Mouse (Mus musculus): Measurements from ENCODE around the gene Pam. TPM values are rescaled to one million over a fixed set of nuclear protein-coding genes. Genes with fewer than 3 reads are reported as not detected.

The Pam gene
- polyA plus RNA-seq, 1 experiment from 2014 or later, result 18.0 TPM

- DNase-seq (ENCODE audit: low spot score), result no peak
Measured at GRCm38 (mm10) chr1:97834354-97834822, 261.1 kb downstream of the Pam start.

DNA sequence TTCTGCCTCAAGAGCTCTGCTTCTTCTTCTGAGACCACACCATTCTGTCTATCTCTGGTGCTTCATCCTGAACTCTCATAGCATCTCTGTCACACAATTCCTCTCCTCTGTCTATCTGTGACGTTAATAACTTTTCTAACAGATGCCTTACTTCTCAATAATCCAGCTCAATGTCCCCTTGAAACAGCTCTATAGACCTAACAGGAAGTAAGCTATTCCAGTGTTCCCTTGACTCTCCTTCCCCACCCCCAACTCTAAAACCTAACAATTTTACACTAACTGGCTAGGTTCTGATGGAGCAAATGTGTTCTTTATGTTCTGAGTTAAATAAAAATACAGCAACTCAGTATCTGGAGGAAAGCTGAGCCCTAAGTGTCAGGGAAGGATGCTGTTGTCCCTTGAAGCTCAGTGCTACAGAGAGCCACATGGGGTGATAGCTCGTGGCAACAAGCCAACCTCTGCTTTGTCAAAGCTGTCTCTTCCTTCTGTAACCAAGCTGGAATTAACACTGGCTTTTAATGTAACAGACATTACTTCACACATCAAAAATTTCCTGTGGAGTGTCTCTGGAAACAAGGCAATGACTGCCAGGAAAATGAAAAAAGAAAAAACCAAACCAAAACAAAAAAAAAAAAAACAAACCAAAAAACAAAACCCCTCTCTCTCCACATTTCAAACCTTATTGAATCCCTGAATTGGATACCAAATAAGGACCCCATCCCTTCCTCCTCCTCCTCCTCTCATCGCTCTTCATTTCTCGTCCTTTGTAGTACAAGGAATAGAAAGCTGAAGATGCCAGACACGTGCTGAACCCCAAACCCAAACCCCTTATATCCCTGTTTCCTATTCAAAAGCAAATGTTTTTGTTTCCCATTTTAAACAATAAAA is 261.7 kb downstream of the Pam start:
- no peak for DNase-seq (ENCODE audit: low spot score)

- DNase-seq (ENCODE audit: low spot score), result no peak
Measured at GRCm38 (mm10) chr1:97828087-97828486, 267.4 kb downstream of the Pam start.

GRCm38 (mm10) chr1:97827566-97827965 is 267.9 kb downstream of the Pam start:
- DNase-seq (ENCODE audit: low spot score), result no peak

DNA sequence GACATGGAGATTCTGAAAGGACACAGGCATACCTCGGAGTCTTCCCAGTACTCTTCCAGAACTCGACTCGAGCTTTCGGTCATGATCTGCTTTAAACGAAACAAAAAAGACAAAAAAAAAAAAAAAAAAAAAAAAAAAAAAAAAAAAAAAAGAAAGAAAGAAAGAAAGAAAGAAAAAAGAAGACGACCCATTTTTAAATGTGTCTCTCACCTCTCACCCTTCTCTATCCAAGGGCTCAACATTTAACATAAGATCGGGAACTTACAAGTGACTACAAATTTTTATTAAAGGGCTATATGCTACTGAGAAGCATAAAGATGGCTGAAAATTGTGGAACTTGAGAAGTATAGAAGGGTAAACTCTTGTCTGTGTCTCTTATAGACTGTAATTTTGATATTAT is 272.5 kb downstream of the Pam start:
- no peak for DNase-seq (ENCODE audit: low spot score)

DNA sequence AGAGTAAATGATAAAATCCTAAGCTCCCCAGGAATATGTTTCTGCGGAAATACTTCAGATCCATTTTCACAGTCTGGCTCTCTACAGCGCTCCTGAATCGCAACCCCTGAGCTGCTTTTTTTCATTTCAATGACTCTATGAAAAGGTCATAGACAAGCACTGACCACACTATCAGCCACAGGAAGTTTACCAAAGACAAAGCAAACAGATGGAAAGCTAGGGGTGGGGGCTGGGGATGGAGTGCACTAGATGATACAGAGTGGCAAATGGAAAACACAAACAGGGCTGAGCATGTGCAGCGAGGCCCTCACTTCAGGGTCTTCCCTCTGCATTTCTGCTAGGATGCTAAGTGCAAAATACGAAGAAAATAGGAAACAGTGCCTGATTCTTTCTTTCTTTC is 273.2 kb downstream of the Pam start:
- no peak for DNase-seq (ENCODE audit: low spot score)

DNA sequence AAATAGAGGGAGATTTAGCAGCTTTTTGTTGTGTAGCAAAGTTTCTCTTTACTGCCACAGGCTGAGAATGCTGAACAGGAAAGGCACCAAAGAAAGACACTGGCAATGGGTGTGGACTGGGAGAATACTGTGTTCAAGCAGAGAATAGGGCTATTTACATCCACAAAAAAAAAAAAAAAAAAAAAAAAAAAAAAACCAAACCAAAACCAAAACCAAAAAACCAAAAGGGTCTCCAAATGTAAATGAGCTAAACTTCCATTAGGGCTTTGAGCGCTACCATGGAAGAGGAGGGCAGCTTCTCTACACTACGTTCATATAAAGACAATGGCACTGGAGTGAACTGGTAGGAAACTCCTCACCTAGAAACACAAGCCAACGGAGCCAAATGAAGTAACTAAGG is 274.2 kb downstream of the Pam start:
- no peak for DNase-seq (ENCODE audit: low spot score)

DNA sequence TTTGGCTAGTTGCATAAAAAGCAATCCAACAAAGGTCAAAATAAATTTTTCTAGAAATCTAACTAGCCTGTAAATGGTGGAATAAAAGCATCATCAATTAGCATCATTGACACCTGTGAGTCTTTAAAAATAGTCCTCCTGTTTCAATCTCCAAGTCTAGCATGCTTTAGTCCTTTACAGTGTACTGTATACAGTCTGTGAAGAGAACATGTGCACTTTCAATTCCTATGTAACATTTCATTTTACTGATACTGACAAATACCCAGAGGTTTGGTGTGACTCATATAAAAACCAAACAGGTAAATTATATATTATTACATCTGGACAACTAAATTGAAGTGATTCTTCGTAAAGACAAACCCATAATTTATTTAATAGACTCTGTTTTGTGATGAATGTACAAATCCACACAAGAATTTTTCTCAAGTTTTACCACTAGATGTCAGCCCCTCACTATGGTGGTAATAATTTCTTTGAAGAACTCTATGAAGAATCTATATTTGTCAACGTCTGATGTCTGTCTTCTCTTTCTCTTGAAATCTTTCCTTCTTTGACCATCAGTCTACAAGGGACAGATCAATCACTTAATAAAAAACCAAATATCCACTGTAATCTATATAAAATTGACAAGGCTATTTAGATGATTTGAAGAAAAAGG is 286.1 kb downstream of the Pam start:
- peak; percentile 22 for DNase-seq (ENCODE audit: low spot score)

DNA sequence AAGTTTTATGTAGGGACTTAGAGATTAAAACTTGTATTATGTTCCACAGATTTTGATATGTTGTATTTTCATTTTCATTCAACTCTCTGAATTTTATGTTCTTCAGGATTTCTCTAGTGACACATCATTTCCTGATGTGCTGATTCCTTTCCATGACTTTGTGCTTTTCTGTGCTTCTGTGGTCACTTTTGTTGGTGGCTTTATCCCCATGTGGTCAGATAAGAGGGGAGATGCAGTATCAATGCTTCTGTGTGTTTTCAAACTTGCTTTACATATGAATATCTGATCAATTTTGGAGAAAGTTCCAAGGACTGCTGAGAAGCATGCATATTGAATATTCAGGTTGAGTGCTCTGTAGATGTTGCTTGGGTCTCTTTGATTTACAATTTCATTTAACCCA is 290.9 kb downstream of the Pam start:
- DNase-seq (ENCODE audit: low spot score), result no peak

- DNase-seq (ENCODE audit: low spot score), result peak; percentile 33
Measured at GRCm38 (mm10) chr1:97802207-97802902, 293.1 kb downstream of the Pam start.

GRCm38 (mm10) chr1:97795936-97796335 is 299.5 kb downstream of the Pam start:
- no peak for DNase-seq (ENCODE audit: low spot score)

GRCm38 (mm10) chr1:97794110-97794509 is 301.3 kb downstream of the Pam start:
- no peak for DNase-seq (ENCODE audit: low spot score)

- no peak for DNase-seq (ENCODE audit: low spot score)
Measured at GRCm38 (mm10) chr1:97788490-97788889, 307.0 kb downstream of the Pam start.

DNA sequence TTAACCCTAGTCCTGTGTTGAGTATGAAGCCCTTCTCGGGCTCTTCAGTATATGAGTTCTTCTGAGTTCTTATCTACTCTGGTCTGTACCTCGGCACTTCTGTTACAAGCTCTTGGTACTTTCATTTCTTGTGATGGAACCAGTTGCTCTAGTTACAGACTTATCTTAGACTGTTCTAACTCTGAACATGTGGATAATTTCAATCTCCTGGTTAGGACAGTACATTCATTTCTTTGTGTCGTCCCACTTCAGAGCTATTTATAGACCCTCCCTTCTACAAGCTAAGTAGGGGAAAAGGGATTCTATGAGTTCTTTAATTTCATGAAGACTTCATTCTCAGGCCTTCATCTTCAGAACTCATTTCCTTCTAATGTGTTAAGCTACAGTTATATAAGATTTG is 307.8 kb downstream of the Pam start:
- no peak for DNase-seq (ENCODE audit: low spot score)

DNA sequence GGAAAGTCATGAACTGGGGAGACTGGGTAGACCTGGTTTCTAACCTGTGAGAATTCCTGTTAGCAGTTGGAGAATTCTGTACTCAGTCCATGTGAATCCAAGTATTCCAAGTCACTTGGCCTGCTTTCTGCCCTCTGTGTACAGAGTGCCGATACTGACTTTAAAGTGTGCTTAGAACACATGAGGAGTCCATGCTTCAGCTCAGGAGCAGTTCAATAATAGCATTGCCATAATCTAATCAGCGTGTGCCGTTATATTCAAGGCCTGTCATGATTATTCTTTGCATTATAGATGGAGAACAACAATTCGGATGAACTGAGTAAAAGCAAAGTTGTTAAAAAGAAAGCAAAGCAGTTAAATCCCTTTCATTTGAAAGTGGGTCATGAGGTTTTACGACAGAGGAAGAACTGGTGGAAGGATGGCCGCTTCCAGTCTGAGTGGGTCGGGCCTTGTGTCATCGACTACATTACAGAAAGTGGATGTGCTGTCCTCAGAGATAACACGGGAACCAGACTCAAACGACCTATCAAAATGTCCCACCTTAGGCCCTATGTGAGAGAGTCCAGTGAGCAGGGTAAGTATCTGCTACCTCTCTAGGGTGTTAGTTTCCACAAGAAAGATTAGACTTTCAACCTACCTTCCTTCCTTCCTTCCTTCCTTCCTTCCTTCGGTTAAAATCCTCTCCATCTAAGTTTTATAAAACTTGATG is 309.6 kb downstream of the Pam start:
- no peak for DNase-seq (ENCODE audit: low spot score)

GRCm38 (mm10) chr1:97784928-97785327 is 310.5 kb downstream of the Pam start:
- no peak for DNase-seq (ENCODE audit: low spot score)

GRCm38 (mm10) chr1:97781674-97782073 is 313.8 kb downstream of the Pam start:
- no peak for DNase-seq (ENCODE audit: low spot score)

GRCm38 (mm10) chr1:97773973-97774372 is 321.5 kb downstream of the Pam start:
- DNase-seq (ENCODE audit: low spot score), result no peak

DNA sequence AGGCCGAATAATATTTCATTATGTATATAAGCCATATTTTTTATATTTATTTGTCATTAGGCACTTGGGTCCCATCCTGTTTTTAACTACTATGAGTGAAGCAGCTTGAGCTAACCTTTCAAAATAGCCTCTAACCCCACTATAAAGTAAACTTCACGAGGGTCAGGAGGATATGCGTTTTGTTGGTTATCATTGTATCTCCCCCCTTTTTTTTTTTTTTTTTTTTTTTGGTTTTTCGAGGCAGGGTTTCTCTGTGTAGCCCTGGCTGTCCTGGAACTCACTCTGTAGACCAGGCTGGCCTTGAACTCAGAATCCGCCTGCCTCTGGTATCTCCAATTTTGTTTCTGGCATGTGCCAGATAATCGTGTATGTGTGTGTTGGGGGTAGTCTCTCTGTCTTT is 322.1 kb downstream of the Pam start:
- no peak for DNase-seq (ENCODE audit: low spot score)

GRCm38 (mm10) chr1:97771727-97772126 is 323.7 kb downstream of the Pam start:
- DNase-seq (ENCODE audit: low spot score), result no peak

- no peak for DNase-seq (ENCODE audit: low spot score)
Measured at GRCm38 (mm10) chr1:97771118-97771517, 324.3 kb downstream of the Pam start.
